Mouse (Mus musculus) MEL (cell line): ENCODE results near the gene Efhd2. TPM values are rescaled to one million over a fixed set of nuclear protein-coding genes. Genes with fewer than 3 reads are reported as not detected.

ENCODE experiments used
- DNase-seq: peaks from one replicate; pipeline ENCODE4 v3.0.0; 2011; ENCODE audit warnings: low read depth, low spot score
- H3K27ac ChIP-seq: 2 replicates; pipeline ENCODE4 v1.5.1; 2012; ENCODE audit warnings: low read depth, mild to moderate bottlenecking, control low read depth, low read length, moderate library complexity; ENCODE audit not compliant: control insufficient read depth
- H3K27me3 ChIP-seq, 2 experiments: fragments of 150-350 bp in 1 of 2; sonication (generic) in 1 of 2; 2 replicates each; pipeline ENCODE4 v1.6.1; 2012; ENCODE audit warnings: low read length in 2 of 2, mild to moderate bottlenecking in 2 of 2, improper control_type of control experiment in 1 of 2, moderate library complexity in 1 of 2; ENCODE audit not compliant: insufficient read depth in 2 of 2, control insufficient read depth in 1 of 2
- H3K36me3 ChIP-seq, 2 experiments: 2 replicates each; pipeline ENCODE4 v1.6.1; 2012 to 2014; ENCODE audit warnings: low read length in 2 of 2, improper control_type of control experiment in 1 of 2, inconsistent platforms in 1 of 2, mild to moderate bottlenecking in 1 of 2; ENCODE audit not compliant: insufficient read depth in 2 of 2, control insufficient read depth in 1 of 2
- H3K4me1 ChIP-seq, 2 experiments: fragments of 150-350 bp in 1 of 2; sonication (generic) in 1 of 2; 2 replicates each; pipeline ENCODE4 v1.6.1; 2012; ENCODE audit warnings: low read length in 2 of 2, improper control_type of control experiment in 1 of 2, mild to moderate bottlenecking in 1 of 2; ENCODE audit not compliant: insufficient read depth in 2 of 2, control insufficient read depth in 1 of 2
- H3K4me3 ChIP-seq, 2 experiments: fragments of 150-350 bp in 1 of 2; sonication (generic) in 1 of 2; 2 replicates each; pipeline ENCODE4 v1.5.1; 2012; ENCODE audit warnings: low read depth in 2 of 2, low read length in 2 of 2, mild to moderate bottlenecking in 2 of 2, moderate library complexity in 2 of 2, control low read depth in 1 of 2, improper control_type of control experiment in 1 of 2; ENCODE audit not compliant: control insufficient read depth in 1 of 2, insufficient read depth in 1 of 2
- H3K79me2 ChIP-seq: 2 replicates; pipeline ENCODE4 v1.6.1; 2012; ENCODE audit warnings: mild to moderate bottlenecking, low read length, moderate library complexity; ENCODE audit not compliant: control insufficient read depth, poor library complexity, insufficient read depth
- H3K9ac ChIP-seq: 2 replicates; pipeline ENCODE4 v1.6.1; 2012; ENCODE audit warnings: low read depth, mild to moderate bottlenecking, control low read depth, low read length, moderate library complexity; ENCODE audit not compliant: control insufficient read depth, poor library complexity, severe bottlenecking
- H3K9me3 ChIP-seq: fragments of 150-350 bp; sonication (generic); replicated peaks from 2 replicates; pipeline ENCODE4 v1.6.1; 2012; ENCODE audit warnings: mild to moderate bottlenecking, low read length, improper control_type of control experiment, moderate library complexity; ENCODE audit not compliant: insufficient read depth
- BHLHE40 ChIP-seq: IDR thresholded peaks from 2 replicates; pipeline ENCODE4 v1.6.1; 2012; ENCODE audit warnings: low read depth, mild to moderate bottlenecking, inconsistent platforms, low read length, improper control_type of control experiment, borderline replicate concordance
- CHD1 ChIP-seq: IDR thresholded peaks from 2 replicates; pipeline ENCODE4 v1.6.1; 2012; ENCODE audit warnings: low read depth, mild to moderate bottlenecking, inconsistent platforms, low read length, improper control_type of control experiment
- CHD2 ChIP-seq: IDR thresholded peaks from 2 replicates; pipeline ENCODE4 v1.6.1; 2011; ENCODE audit warnings: low read length, improper control_type of control experiment
- ELF1 ChIP-seq: IDR thresholded peaks from 2 replicates; pipeline ENCODE4 v1.6.1; 2014; ENCODE audit warnings: low read depth, mild to moderate bottlenecking, inconsistent platforms, low read length, improper control_type of control experiment, moderate library complexity
- EP300 ChIP-seq, 2 experiments: IDR thresholded peaks; 2 replicates each; pipeline ENCODE4 v1.6.1; 2011; ENCODE audit warnings: improper control_type of control experiment in 2 of 2, low read length in 2 of 2, low read depth in 1 of 2, mild to moderate bottlenecking in 1 of 2
- ETS1 ChIP-seq: IDR thresholded peaks from 2 replicates; pipeline ENCODE4 v1.6.1; 2012; ENCODE audit warnings: low read depth, mild to moderate bottlenecking, inconsistent platforms, low read length, improper control_type of control experiment, moderate library complexity
- HCFC1 ChIP-seq: IDR thresholded peaks from 2 replicates; pipeline ENCODE4 v1.6.1; 2012; ENCODE audit warnings: low read depth, mild to moderate bottlenecking, inconsistent platforms, low read length, improper control_type of control experiment, moderate library complexity
- MAX ChIP-seq: IDR thresholded peaks from 2 replicates; pipeline ENCODE4 v1.6.1; 2011; ENCODE audit warnings: low read length, improper control_type of control experiment
- MXI1 ChIP-seq: IDR thresholded peaks from 2 replicates; pipeline ENCODE4 v1.6.1; 2011; ENCODE audit warnings: mild to moderate bottlenecking, low read depth, low read length, improper control_type of control experiment
- MYB ChIP-seq: IDR thresholded peaks from 2 replicates; pipeline ENCODE4 v1.6.1; 2011; ENCODE audit warnings: mild to moderate bottlenecking, low read depth, low read length, improper control_type of control experiment
- NELFE ChIP-seq: IDR thresholded peaks from 2 replicates; pipeline ENCODE4 v1.6.1; 2011; ENCODE audit warnings: low read depth, low read length, improper control_type of control experiment
- POLR2AphosphoS5 ChIP-seq: IDR thresholded peaks from 2 replicates; pipeline ENCODE4 v1.6.1; 2012; ENCODE audit warnings: low read depth, borderline replicate concordance, mild to moderate bottlenecking, inconsistent platforms, low read length, moderate library complexity, mixed read lengths
- RAD21 ChIP-seq: IDR thresholded peaks from 2 replicates; pipeline ENCODE4 v1.6.1; 2011; ENCODE audit warnings: mild to moderate bottlenecking, low read depth, low read length, improper control_type of control experiment
- RCOR1 ChIP-seq: IDR thresholded peaks from 2 replicates; pipeline ENCODE4 v1.6.1; 2012; ENCODE audit warnings: low read depth, mild to moderate bottlenecking, inconsistent platforms, low read length, improper control_type of control experiment
- SIN3A ChIP-seq: IDR thresholded peaks from 2 replicates; pipeline ENCODE4 v1.6.1; 2012; ENCODE audit warnings: low read length, improper control_type of control experiment, inconsistent platforms
- TAL1 ChIP-seq: IDR thresholded peaks from 2 replicates; pipeline ENCODE4 v1.6.1; 2012; ENCODE audit warnings: mild to moderate bottlenecking, inconsistent platforms, low read length, moderate library complexity, mixed read lengths
- TBP ChIP-seq: IDR thresholded peaks from 2 replicates; pipeline ENCODE4 v1.8.0; 2011; ENCODE audit warnings: low read depth, low read length, improper control_type of control experiment
- TCF12 ChIP-seq: IDR thresholded peaks from 2 replicates; pipeline ENCODE4 v1.6.1; 2014; ENCODE audit warnings: low read depth, mild to moderate bottlenecking, inconsistent platforms, low read length, improper control_type of control experiment, moderate library complexity
- UBTF ChIP-seq: IDR thresholded peaks from 2 replicates; pipeline ENCODE4 v1.6.1; 2012; ENCODE audit warnings: low read depth, mild to moderate bottlenecking, inconsistent platforms, low read length, improper control_type of control experiment, moderate library complexity, borderline replicate concordance; ENCODE audit not compliant: insufficient read depth
- USF2 ChIP-seq, 2 experiments: IDR thresholded peaks; 2 replicates each; pipeline ENCODE4 v1.6.1; 2011 to 2012; ENCODE audit warnings: improper control_type of control experiment in 2 of 2, low read length in 2 of 2, borderline replicate concordance in 1 of 2, inconsistent platforms in 1 of 2, low read depth in 1 of 2, mild to moderate bottlenecking in 1 of 2; ENCODE audit not compliant: insufficient read depth in 1 of 2
- ZC3H11A ChIP-seq: IDR thresholded peaks from 2 replicates; pipeline ENCODE4 v1.6.1; 2012; ENCODE audit warnings: low read depth, mild to moderate bottlenecking, inconsistent platforms, low read length, improper control_type of control experiment
- ZKSCAN1 ChIP-seq: IDR thresholded peaks from 2 replicates; pipeline ENCODE4 v1.6.1; 2012; ENCODE audit warnings: low read depth, mild to moderate bottlenecking, inconsistent platforms, low read length, improper control_type of control experiment, moderate library complexity
- polyA plus RNA-seq, 2 experiments: library from polyadenylated mRNA; stranded (reverse) in 1 of 2; unstranded in 1 of 2; fragments of >175 nt in 1 of 2; fragments of >200 nt in 1 of 2; gene quantifications; 2 replicates each; pipeline versions ENCODE4 v1.2.1 to v1.2.4; 2012; ENCODE audit warnings: low replicate concordance in 2 of 2, low read depth in 1 of 2; ENCODE audit not compliant: insufficient read length in 2 of 2, insufficient read depth in 1 of 2, missing spikeins in 1 of 2
- total RNA-seq: library from RNA; depleted of rRNA; stranded (reverse); fragments of 300-350 nt; gene quantifications from 2 replicates; pipeline ENCODE4 v1.2.3, GENCODE M21; 2012

Gene Efhd2
- total and polyA plus RNA-seq, 3 experiments: 32.4 to 79.1 TPM; not detected in 1

GRCm38 (mm10) chr4:141830381-141830780, 44.3 kb downstream of the Efhd2 start:
- Histone ChIP-seq H3K4me3 (no peak overlapping the region), H3K79me2 (no peaks in the 10 kb centered on the region), H3K4me1 (no peaks in the 10 kb centered on the region), H3K27ac (no peak overlapping the region), H3K9me3 (no peaks in the 10 kb centered on the region), H3K9ac (no peak overlapping the region), H3K27me3 (peaks cover 0 to 2% of the 10 kb centered on the region in 2 experiments; a peak in 2 of 4 replicates), H3K36me3 (no peaks in the 10 kb centered on the region)
- no peak for TF ChIP-seq MAX
- TF ChIP-seq TCF12: no peak
- TF ChIP-seq SIN3A: no peak
- TF ChIP-seq ETS1: no peak
- TF ChIP-seq EP300 (IDR thresholded peaks at IDR 0.05; ENCODE audit: low read depth in 1 of 2, low read length in 2 of 2): no peak
- no peak for TF ChIP-seq POLR2AphosphoS5
- TF ChIP-seq TAL1: no peak
- no peak for TF ChIP-seq ELF1
- no peak for TF ChIP-seq TBP
- no peak for TF ChIP-seq ZKSCAN1
- DNase-seq: no peak

GRCm38 (mm10) chr4:141828177-141828576, 46.5 kb downstream of the Efhd2 start:
- Histone ChIP-seq H3K79me2 (no peaks in the 10 kb centered on the region), H3K9me3 (no peaks in the 10 kb centered on the region), H3K27me3 (no peaks in the 10 kb centered on the region; a peak in 1 of 4 replicates), H3K4me1 (no peaks in the 10 kb centered on the region), H3K9ac (no peak overlapping the region), H3K4me3 (no peak overlapping the region), H3K27ac (no peak overlapping the region), H3K36me3 (no peaks in the 10 kb centered on the region)
- TF ChIP-seq RCOR1 (no peak), MAX (no peak), SIN3A (no peak), USF2 (IDR thresholded peaks at IDR 0.05; ENCODE audit: borderline replicate concordance in 1 of 2, insufficient read depth in 1 of 2, low read depth in 1 of 2, low read length in 2 of 2) (no peak), RAD21 (no peak), TCF12 (no peak), CHD2 (no peak), ZC3H11A (no peak), NELFE (no peak), POLR2AphosphoS5 (no peak), MXI1 (no peak), ELF1 (no peak), CHD1 (no peak), BHLHE40 (no peak), TBP (no peak), HCFC1 (no peak), UBTF (no peak), MYB (no peak)
- DNase-seq: no peak
